Mouse (Mus musculus): Measurements from ENCODE around the gene Acot4. TPM values are rescaled to one million over a fixed set of nuclear protein-coding genes. Genes with fewer than 3 reads are reported as not detected.
"Not testable (repeated sequence)": the region's sequence is repeated elsewhere in the genome, so short reads cannot be mapped to it uniquely, and the experiment has no call there.

Gene Acot4
- polyA plus RNA-seq, 1 experiment from 2014 or later: 0.11 TPM

- no peak for TF ChIP-seq CTCF (IDR thresholded peaks at IDR 0.05; ENCODE audit: low read depth)
- DNase-seq: no peak
Observed at GRCm38 (mm10) chr12:84062336-84062735, 24.2 kb downstream of the Acot4 start.

GRCm38 (mm10) chr12:84063228-84063627 lies 25.0 kb downstream of the Acot4 start:
- DNase-seq: peak; percentile 26
- no peak for ATAC-seq (ENCODE audit: insufficient read depth)

More at GRCm38 (mm10) chr12:84062336-84062735, 24.2 kb downstream of the Acot4 start:
- Histone ChIP-seq H3K27ac (ENCODE audit: low read depth) (no peak overlapping the region), H3K36me3 (ENCODE audit: insufficient read depth) (no peaks in the 10 kb centered on the region), H3K4me3 (ENCODE audit: low read depth, low read length) (no peak overlapping the region), H3K9me3 (ENCODE audit: low read depth, low read length) (no peaks in the 10 kb centered on the region), H3K27me3 (ENCODE audit: insufficient read depth, low read length) (no peaks in the 10 kb centered on the region), H3K9ac (no peak overlapping the region), H3K4me1 (ENCODE audit: insufficient read depth) (no peaks in the 10 kb centered on the region), H3K4me2 (no peak overlapping the region)
- 90% methylated on average over 20 of the region's 20 CpGs for WGBS
- ATAC-seq (ENCODE audit: insufficient read depth): no peak

GRCm38 (mm10) chr12:84063833-84064232 lies 25.7 kb downstream of the Acot4 start:
- H3K9me3 ChIP-seq (ENCODE audit: low read depth, low read length): no peaks in the 10 kb centered on the region
- no peaks in the 10 kb centered on the region for H3K36me3 ChIP-seq (ENCODE audit: insufficient read depth)
- H3K27me3 ChIP-seq (ENCODE audit: insufficient read depth, low read length): peaks cover 4% of the 10 kb centered on the region
- no peak overlapping the region for H3K4me3 ChIP-seq (ENCODE audit: low read depth, low read length)
- DNase-seq: no peak
- WGBS: 63% methylated on average over 2 of the region's 2 CpGs
- no peak overlapping the region for H3K4me2 ChIP-seq
- no peak for ATAC-seq (ENCODE audit: insufficient read depth)
- no peak overlapping the region for H3K9ac ChIP-seq
- no peak for TF ChIP-seq CTCF (IDR thresholded peaks at IDR 0.05; ENCODE audit: low read depth)
- no peak overlapping the region for H3K27ac ChIP-seq (ENCODE audit: low read depth)
- H3K4me1 ChIP-seq (ENCODE audit: insufficient read depth): no peaks in the 10 kb centered on the region

More at GRCm38 (mm10) chr12:84063228-84063627, 25.0 kb downstream of the Acot4 start:
- Histone ChIP-seq H3K4me2 (no peak overlapping the region), H3K9me3 (ENCODE audit: low read depth, low read length) (no peaks in the 10 kb centered on the region), H3K9ac (no peak overlapping the region), H3K36me3 (ENCODE audit: insufficient read depth) (no peaks in the 10 kb centered on the region), H3K4me1 (ENCODE audit: insufficient read depth) (no peaks in the 10 kb centered on the region), H3K27ac (ENCODE audit: low read depth) (no peak overlapping the region), H3K4me3 (ENCODE audit: low read depth, low read length) (no peak overlapping the region), H3K27me3 (ENCODE audit: insufficient read depth, low read length) (no peaks in the 10 kb centered on the region)
- WGBS: 66% methylated on average over 5 of the region's 5 CpGs
- peak; percentile 43 for TF ChIP-seq CTCF (IDR thresholded peaks at IDR 0.05; ENCODE audit: low read depth)

- WGBS: 70% methylated on average over 8 of the region's 8 CpGs
- no peak for ATAC-seq (ENCODE audit: insufficient read depth)
- no peak for DNase-seq
Observed at GRCm38 (mm10) chr12:84064621-84065020, 26.4 kb downstream of the Acot4 start.

GRCm38 (mm10) chr12:84067752-84068151 lies 29.6 kb downstream of the Acot4 start:
- Histone ChIP-seq H3K36me3 (ENCODE audit: insufficient read depth) (no peaks in the 10 kb centered on the region), H3K9ac (no peak overlapping the region), H3K27ac (ENCODE audit: low read depth) (no peak overlapping the region), H3K4me3 (ENCODE audit: low read depth, low read length) (no peak overlapping the region), H3K27me3 (ENCODE audit: insufficient read depth, low read length) (peaks cover 13% of the 10 kb centered on the region), H3K4me1 (ENCODE audit: insufficient read depth) (no peaks in the 10 kb centered on the region), H3K9me3 (ENCODE audit: low read depth, low read length) (no peaks in the 10 kb centered on the region), H3K4me2 (no peak overlapping the region)
- no peak for ATAC-seq (ENCODE audit: insufficient read depth)
- no peak for TF ChIP-seq CTCF (IDR thresholded peaks at IDR 0.05; ENCODE audit: low read depth)
- WGBS: 65% methylated on average over 4 of the region's 4 CpGs
- no peak for DNase-seq

More at GRCm38 (mm10) chr12:84064621-84065020, 26.4 kb downstream of the Acot4 start:
- H3K36me3 ChIP-seq (ENCODE audit: insufficient read depth): no peaks in the 10 kb centered on the region
- H3K4me2 ChIP-seq: no peak overlapping the region
- H3K27me3 ChIP-seq (ENCODE audit: insufficient read depth, low read length): peaks cover 9% of the 10 kb centered on the region
- H3K4me3 ChIP-seq (ENCODE audit: low read depth, low read length): no peak overlapping the region
- H3K9me3 ChIP-seq (ENCODE audit: low read depth, low read length): no peaks in the 10 kb centered on the region
- TF ChIP-seq CTCF (IDR thresholded peaks at IDR 0.05; ENCODE audit: low read depth): no peak
- no peak overlapping the region for H3K9ac ChIP-seq
- no peak overlapping the region for H3K27ac ChIP-seq (ENCODE audit: low read depth)
- H3K4me1 ChIP-seq (ENCODE audit: insufficient read depth): no peaks in the 10 kb centered on the region

GRCm38 (mm10) chr12:84068296-84068695 lies 30.1 kb downstream of the Acot4 start:
- H3K4me3 ChIP-seq (ENCODE audit: low read depth, low read length): no peak overlapping the region
- H3K4me1 ChIP-seq (ENCODE audit: insufficient read depth): no peaks in the 10 kb centered on the region
- no peaks in the 10 kb centered on the region for H3K9me3 ChIP-seq (ENCODE audit: low read depth, low read length)
- ATAC-seq (ENCODE audit: insufficient read depth) (no peak), DNase-seq (no peak)
- no peak overlapping the region for H3K4me2 ChIP-seq
- 70% methylated on average over 8 of the region's 8 CpGs for WGBS
- no peak overlapping the region for H3K27ac ChIP-seq (ENCODE audit: low read depth)
- no peak overlapping the region for H3K9ac ChIP-seq
- no peak for TF ChIP-seq CTCF (IDR thresholded peaks at IDR 0.05; ENCODE audit: low read depth)
- H3K36me3 ChIP-seq (ENCODE audit: insufficient read depth): no peaks in the 10 kb centered on the region
- H3K27me3 ChIP-seq (ENCODE audit: insufficient read depth, low read length): peaks cover 13% of the 10 kb centered on the region

GRCm38 (mm10) chr12:84068986-84069385 lies 30.8 kb downstream of the Acot4 start, which contains the start of gene Acot5:
Gene Acot5 (plus strand): TSS chr12:84069325.
- H3K9me3 ChIP-seq (ENCODE audit: low read depth, low read length): no peaks in the 10 kb centered on the region
- H3K9ac ChIP-seq: no peak within 1 kb of the TSS; the same call in 1 of the 2 replicates
- no peak within 1 kb of the TSS for H3K27ac ChIP-seq (ENCODE audit: low read depth)
- H3K4me3 ChIP-seq (ENCODE audit: low read depth, low read length): peak within 1 kb of the TSS; percentile 41
- WGBS: 40% methylated on average over 9 of the region's 9 CpGs
- H3K27me3 ChIP-seq (ENCODE audit: insufficient read depth, low read length): peaks cover 13% of the 10 kb centered on the region
- no peak for TF ChIP-seq CTCF (IDR thresholded peaks at IDR 0.05; ENCODE audit: low read depth)
- ATAC-seq (ENCODE audit: insufficient read depth) (no peak), DNase-seq (no peak)
- H3K36me3 ChIP-seq (ENCODE audit: insufficient read depth): no peaks in the 10 kb centered on the region
- no peaks in the 10 kb centered on the region for H3K4me1 ChIP-seq (ENCODE audit: insufficient read depth)
- H3K4me2 ChIP-seq: peak within 1 kb of the TSS; percentile 64

GRCm38 (mm10) chr12:84069582-84069981 lies 31.4 kb downstream of the Acot4 start:
- H3K4me2 ChIP-seq: peak overlapping the region; percentile 64
- not testable (repeated sequence) for H3K27ac ChIP-seq (ENCODE audit: low read depth); H3K36me3 ChIP-seq (ENCODE audit: insufficient read depth); H3K9me3 ChIP-seq (ENCODE audit: low read depth, low read length); ATAC-seq (ENCODE audit: insufficient read depth); H3K9ac ChIP-seq; H3K4me1 ChIP-seq (ENCODE audit: insufficient read depth)
- DNase-seq: peak; percentile 26
- H3K4me3 ChIP-seq (ENCODE audit: low read depth, low read length): peak overlapping the region; percentile 41
- WGBS: 1% methylated on average over 39 of the region's 52 CpGs
- H3K27me3 ChIP-seq (ENCODE audit: insufficient read depth, low read length): peaks cover 13% of the 10 kb centered on the region

Measured in lung, embryonic 14.5 days (tissue).